Mouse (Mus musculus) ZHBTc4 (cell line): Measurements from ENCODE around the gene Tnfsf9.
"Not testable (repeated sequence)": the region's sequence is repeated elsewhere in the genome, so short reads cannot be mapped to it uniquely, and the experiment has no call there.

Experiments used
- DNase-seq: peaks from one replicate; pipeline ENCODE4 v3.0.0-alpha.2; 2011; ENCODE audit warnings: low read depth, low spot score

The Tnfsf9 gene

DNA sequence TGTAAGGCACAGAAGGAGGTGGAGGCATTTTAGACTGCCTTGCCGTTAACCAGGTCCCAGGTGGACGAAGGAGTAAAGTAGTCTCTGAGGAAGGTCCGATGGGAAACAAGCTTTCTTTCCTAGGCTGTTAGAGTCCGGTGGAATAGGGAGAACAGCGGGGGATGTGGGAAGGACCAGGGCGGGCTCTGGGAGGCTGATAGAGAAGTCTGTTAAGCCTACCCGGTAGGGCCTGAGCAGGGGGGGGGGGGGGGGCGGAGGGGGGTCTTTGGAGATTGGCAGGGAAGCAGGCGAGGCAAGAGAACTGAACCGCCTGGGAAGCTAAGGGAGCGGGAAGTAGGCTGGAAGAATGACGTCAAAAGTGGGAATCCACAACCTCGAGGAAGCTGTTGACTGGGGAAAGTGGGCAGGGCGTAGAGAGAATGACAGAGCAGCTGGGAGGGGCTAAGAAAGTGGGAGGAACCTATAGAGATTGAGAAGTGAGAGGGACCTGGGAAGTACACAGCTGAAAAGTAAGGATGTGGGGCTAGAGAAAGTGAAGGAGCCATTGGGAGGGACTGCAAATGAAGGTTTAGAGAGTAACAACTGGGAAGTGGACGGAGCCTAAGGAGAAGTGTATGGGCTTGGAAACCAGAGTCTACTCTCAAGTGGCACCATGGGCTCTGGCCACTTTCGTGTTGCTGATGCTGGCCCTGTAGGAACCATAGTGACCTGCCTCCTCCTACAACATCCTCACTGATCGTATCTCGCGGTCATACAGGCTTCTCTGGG is 9.1 kb upstream of the Tnfsf9 start:
- DNase-seq, result peak; percentile 91

DNA sequence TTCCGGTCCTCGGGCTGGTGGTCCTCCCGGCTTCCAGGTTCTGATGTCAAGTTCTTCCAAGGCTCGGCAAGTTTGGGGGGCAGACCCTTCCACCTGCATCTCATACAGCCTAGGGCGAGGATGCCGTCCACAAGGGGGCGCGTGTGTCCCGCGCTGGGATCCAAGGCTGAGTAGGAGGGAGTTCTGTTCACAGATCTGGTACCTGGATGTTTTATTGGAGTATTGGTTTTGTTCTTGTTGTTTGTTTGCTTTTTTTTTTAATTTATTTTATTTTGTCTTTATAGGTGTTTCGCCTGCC is 8.6 kb upstream of the Tnfsf9 start:
- peak; percentile 89 for DNase-seq

DNA sequence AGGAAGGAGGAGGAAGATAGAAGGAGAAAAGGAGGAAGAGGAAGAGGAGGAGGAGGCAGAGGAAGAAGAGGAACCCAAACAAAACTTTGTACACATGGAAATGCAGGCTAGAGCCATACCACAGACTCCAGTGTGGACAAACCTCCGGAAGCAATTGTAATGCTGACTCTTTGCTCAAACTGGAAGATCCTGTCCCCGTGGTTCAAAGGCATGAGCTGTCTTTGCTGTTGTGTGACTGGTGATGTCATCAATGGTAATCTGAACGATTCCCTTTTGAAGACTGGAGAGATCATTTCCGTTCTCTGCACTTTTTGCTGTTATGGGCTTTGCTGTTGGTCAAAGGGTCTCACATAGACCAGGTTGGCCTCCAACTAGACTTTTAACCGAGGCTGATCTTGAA is 6.8 kb upstream of the Tnfsf9 start:
- DNase-seq, result no peak

DNA sequence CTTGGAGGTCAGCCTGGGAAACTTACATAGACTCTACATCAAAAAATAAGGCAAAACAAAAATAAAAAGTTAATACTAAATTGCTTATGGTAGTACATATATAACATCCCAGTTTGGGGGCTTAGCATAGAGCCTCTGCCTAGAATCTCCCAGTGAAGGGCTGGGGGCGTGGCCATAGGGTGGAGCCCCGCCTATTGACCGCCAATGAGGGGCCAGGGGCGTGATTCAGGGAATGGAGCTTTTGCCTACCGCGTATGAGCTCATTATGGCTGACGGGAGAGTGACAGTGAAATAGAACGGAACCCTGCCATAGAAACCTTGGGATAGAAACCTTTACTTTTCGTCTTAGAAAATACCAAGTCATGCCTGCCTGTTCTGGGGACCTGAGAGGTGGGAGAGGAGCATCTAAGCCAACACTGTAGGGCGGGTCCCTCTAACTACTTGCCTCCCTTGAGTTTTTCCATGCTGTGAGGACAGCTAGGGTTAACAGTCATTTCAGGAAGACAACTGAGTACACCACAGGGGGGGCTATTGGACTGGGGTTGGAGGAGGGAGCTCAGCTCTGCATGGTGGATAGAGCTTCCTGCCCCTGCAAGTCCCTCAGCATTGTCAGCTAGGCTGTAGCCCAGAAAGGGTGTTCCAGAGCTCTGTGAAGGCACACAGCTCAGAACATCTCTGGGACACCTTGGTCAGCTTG is 5.3 kb upstream of the Tnfsf9 start:
- peak; percentile 84 for DNase-seq

DNA sequence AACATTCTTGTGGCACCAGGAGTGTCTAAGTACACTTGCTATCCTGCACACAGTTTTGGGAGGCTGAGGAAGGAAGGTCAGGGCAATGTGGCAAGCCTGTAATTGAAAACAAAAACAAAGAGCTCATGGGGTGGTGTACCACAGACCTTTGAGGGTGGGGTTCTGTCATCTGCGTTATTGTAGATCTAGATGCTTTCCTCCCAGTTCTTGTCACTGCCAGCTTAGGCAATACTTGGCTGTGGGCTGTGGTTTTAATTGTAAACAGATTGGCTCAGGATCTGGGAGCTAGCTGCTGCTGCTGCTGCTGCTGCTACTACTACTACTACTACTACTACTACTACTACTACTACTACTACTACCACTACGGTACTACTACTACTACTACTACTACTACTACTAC is 2.8 kb upstream of the Tnfsf9 start:
- no peak for DNase-seq

DNA sequence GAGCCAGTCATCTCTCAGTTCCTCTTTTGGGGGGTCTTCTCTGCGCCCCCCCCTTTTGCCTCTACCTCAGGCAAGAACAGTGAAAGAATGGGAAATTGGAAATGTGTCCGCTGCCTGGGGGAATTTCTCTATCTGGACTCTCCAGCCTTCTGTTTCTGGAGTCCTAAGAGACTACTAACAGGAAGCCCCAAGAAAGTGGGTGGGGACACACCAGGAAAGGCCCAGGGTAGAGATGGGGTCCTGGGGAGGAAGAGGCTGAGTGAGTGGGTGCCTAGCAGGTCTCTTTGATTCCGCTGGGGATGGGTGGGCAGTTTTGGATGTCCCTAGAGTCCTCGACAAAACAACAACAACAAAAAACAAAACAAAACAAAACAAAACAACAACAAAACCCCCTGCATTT is 629 bp upstream of the Tnfsf9 start:
- DNase-seq, result no peak

DNA sequence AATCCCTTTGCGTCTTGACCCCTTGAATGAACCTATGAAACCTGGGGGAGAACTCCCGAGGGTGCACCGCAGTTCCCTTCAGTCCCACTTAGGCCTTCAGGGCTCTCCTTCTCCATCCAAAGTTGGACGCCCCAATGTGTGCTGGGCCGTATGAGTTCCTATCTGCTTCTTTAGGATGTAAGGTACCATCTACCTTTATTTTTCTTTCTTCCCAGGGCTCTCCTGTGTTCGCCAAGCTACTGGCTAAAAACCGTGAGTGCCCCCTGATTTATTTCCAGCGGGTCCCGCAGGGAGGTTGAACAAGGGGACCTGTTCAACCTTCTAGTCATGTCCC is 877 bp downstream of the Tnfsf9 start:
- no peak for DNase-seq

DNA sequence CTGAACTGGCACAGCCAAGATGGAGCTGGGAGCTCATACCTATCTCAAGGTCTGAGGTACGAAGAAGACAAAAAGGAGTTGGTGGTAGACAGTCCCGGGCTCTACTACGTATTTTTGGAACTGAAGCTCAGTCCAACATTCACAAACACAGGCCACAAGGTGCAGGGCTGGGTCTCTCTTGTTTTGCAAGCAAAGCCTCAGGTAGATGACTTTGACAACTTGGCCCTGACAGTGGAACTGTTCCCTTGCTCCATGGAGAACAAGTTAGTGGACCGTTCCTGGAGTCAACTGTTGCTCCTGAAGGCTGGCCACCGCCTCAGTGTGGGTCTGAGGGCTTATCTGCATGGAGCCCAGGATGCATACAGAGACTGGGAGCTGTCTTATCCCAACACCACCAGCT is 1.9 kb downstream of the Tnfsf9 start:
- no peak for DNase-seq

DNA sequence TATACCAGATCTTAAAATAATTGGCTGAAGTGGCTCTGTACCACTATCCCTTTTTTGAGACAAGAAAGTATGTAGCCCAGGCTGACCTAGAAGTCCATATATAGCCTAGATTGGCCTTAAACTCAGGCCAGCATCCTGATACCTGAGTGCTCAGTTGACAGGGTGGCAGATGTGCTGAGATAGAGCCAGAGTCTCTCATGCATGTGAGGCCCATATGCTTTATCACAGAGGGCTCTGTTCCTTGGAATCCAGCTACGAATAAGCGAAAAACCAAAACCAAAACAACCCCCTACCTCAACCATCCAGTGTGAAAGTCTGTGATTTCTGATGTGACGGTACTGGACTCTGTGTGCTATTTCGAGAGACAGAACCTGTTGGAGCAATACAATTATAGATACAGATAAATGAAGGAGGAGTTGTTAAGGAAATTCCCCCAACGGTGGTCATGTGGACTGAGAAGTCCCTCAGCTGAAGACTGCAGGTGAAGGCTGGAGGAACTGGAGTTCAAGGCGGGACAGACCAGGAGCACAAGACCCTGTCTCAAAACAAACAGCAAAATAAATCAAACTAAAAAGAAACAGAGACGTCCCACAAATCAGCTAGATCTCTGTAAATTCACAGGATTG is 3.0 kb downstream of the Tnfsf9 start:
- no peak for DNase-seq

DNA sequence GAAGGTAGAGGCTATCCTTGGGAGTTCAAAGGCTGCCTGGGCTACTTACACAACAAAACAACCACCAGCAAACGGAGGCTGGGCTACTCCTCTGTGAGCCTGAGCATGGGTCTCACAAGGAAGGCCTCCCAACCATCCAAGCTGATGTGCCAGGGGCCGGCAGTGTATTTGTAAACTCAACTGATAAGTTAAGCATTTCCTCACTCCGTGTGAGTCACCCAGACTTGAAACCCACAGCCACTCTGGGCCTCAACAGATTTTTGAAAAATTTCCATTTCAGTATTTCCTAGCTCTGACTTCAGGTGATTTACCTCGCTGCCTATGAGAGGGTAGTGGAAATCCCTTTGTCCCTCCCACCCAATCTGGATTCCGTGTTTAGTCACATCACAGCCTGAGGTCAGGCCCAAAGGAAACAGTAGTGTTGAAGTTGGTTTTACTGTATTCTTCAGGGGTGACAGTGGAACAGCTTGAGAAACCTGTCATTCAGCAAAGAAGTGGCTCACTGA is 3.6 kb downstream of the Tnfsf9 start:
- DNase-seq, result no peak

DNA sequence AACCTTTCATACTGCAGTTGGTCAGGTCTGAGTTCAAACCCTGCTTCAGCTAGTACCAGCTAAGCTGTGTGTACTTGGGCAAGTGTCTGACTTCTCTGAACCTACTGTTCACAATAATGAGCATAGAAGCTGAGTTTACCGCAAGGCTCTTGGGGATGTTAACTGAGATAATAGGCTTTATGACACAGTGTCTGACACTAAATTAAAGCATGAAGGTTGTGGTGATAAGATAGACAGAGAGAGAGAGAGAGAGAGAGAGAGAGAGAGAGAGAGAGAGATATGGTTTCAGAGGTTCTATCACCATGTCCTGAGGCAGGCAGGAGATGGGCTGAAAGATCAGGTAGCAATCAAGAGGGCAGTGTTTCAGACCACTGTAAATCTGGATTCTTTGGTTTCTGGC is 4.9 kb downstream of the Tnfsf9 start:
- no peak for DNase-seq

DNA sequence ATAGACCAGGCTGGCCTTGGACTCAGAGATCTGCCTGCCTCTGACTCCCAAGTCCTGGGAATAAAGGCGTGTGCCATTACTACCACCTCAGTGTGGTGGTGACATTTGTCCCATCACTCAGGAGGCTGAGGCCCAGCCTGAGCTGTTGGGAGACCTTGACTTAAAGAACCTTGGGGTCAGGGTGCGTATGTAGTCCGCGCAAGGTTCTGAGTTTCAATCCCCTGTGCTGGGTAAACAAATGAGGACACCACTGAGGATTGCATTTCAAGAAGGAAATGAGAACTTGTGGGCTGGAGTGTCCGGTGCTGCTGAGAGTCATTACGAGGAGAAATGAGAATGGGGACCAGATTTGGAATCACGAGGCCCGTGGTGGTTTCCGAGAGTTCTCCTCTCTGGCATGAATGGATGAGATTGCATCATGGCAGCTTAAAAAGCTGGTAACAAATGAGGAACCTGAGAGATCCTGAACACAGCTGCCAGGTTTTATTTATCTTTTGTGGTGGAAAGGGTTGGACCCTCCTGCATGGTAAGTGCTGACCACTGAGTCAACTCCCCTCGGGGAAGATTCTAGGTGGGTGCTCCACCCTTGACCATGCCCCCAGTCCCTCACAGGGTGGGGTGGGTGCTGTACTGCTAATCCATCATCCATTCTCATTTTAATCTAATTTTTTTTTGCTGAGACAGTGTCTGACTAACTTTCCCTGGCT is 7.8 kb downstream of the Tnfsf9 start:
- DNase-seq, result no peak

DNA sequence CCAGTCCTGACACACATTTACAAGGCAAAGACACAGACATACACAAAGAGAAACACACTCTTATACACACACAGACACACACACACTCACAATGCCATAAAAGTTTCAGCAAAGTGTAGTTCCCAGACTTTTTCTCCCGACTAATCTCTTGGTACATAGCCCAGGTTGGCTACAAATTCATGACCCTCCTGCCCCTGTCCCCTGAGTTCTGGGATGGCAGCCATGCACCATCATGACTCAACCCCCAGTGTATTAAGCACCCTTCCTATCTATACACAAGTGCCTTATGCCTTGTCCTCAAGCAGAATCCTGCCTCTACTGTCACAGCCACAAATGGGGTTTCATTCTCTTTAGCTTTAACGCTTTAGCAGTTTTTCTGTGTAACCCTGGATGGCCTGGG is 11.7 kb downstream of the Tnfsf9 start:
- DNase-seq, result no peak

DNA sequence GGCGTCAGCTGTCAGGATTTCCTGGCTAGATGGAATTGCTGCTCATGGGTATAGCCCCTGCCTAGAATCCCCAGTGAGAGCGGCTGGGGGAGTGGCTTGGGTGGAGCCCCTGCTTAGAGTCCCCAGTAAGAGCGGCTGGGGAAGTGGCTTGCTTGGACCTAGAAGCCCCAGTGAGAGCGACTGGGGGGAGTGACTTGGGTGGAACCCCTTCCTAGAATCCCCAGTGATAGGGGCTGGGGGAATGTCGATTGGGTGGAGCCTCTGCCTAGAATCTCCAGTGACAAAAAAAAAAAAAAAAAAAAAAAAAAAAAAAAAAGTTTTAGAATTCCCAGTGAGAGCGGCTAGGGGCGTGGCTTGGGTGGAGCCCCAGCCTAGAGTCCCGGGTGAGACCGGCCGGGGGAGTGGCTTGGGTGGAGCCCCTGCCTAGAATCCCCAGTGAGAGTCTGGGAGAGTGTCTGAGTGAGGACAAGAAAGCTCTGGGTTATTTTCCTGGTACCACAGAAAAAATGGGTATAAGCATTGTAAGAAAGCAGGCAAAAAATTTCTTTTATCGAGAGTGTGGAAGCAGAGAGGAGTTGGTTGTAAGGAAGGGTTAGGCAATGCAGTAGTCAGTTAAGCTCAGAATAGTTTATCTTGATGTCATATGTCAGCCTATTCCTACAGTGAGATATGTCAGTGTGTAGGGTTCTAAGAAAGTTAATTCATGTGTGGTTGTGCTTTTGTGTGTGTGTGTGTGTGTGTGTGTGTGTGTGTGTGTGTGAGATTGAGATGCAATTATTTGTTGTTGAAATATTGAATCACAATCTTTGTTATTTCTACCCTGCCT is 13.6 kb downstream of the Tnfsf9 start:
- DNase-seq, result peak; percentile 93

DNA sequence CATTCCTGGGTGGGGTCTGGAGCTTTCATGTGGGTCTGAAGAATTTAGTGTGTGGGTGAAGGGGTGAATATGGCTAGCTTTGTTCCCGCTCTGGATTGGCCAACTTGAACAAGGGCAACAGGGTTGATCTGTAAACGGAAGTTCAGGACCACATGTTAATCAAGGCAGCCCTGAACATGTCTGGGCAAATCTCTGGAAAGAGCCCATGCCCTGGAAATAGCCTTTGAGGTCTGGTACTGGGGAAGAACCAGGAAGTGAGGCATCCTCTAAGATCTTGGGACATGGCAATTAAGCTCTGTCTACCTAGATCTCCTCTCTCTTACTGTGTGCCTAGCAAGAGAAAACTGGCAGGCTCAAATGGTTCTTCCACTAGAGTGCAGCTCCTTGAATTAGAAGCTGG is 16.7 kb downstream of the Tnfsf9 start:
- DNase-seq, result peak; percentile 80

DNA sequence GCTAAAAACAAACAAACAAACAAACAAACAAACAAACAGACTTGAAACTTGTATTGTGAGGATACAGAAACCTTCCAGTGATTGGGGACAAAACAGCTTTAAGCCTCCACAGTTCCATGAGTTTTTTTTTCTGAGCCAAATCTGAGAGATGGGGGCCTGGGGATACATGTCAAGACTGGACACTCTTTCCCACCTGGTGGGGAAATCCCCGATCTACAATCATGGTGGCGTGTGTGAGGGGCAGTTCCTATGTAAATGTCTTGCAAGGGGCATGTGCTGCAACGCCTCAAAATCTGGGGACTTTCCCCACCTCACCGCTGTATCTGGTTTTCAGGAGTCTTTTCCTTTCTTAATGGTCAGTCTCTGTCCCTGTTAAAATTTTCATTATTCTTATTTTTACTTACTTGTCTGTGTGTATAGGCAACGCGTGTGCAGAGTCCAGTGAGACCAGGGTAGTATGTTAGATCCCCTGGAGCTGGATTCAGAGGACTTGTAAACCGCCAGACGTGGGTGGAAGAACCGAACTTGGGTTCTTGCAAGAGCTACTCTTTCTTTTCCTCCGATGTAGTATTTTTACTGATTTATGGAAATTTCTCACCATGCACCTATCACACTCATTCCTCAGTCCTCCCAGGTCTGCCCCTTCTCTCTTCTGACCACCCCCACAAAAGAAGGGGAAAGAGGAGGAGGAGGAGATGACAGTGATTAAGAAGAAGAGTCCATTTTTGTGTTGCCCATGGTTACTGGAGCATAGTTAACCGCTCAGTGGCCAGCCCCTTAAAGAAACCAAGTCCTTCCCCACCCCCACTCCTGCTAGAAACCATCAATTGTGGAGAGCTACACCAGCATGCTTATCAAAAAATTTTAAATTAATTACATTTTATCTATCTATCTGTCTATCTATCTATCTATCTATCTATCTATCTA is 18.3 kb downstream of the Tnfsf9 start:
- no peak for DNase-seq

DNA sequence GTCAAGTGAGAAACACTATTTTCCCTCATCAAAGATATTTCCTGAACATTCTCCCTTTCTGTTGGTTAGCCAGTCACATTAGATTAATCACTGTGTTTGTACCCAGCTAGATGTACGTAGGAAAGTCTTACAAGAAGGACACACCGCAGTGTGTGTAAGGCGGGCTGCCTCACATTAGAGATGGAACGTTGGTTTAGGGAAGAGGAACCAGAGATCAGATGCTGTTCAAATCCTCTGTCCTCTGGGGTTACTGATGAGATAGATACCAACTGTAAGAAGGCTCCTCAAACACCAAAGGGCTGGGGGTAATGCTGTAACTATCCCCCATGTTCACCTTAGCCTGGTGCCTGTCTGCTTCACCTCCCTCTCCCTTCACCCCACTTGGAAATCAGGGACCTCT is 19.7 kb downstream of the Tnfsf9 start:
- DNase-seq, result no peak

DNA sequence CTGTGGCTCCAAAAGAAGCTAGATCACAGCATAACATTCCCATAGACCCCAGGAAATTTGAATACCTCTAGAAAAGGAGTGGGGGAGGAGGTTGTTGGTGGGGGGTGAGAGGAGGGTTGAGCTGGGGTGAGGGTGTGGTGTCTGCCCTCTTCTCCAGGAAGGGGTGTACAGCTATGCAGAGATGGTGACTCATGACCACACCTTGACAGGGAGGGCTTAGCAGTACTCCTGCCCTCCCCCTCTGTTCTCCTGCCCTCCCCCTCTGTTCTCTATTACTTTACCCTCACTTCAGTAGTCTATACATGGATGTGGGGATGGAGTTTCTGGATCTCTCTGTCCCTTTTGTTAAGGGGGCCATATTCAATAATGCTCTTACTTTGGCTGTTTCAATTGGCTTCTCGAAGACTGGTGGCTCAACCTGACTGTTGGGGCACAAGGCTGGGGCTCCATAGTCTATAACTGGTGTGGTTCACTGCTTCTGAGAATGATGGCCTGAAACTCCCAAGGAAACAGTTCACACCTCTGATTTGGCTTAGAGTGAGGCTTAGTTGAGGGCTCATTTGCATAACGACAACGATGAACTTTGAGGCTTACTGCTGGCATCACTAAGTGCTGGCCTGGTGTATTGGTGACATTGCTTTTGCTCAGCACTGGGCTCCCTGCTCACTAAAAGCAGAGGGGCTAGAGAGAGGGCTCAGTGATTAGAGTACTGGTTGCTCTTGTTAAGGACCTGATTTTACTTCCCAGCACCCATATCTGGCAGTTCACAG is 20.9 kb downstream of the Tnfsf9 start:
- DNase-seq, result no peak

DNA sequence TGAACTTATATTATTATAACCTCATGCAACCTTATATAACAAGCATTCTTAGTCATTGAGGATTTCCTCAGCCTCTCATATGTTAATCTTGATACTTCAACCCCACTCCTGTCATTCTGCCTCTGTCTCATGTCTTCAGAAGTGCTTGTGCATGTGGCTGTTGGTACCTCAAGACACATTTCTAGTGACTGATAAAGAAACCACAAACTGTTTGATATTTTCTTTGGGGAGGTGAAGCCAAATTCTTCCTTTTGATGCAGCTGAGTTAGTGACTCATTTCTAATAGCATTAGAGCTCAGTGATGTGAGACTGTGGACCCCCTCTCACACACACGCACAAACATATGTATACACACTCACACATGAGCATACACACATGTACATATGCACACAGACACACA is 26.7 kb downstream of the Tnfsf9 start:
- DNase-seq, result no peak

DNA sequence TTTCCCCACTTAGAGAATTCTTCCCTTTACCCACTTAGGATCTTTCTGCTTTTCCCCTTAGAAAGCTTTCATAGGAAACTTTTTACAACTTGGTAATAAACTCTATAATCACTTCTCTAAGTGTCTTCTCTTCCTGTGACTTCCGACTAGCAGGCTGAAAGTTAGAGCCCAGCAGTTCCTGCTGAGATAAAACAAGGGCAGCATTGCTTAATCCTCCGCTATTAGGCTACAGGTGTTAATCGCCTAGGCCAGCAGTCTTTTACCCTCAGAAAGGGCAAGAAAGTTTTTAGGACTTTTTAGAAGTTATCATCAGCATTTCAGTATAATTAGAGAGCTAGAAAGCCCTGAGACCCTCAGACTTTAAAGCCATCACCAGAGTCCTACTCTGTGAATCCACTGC is 28.9 kb downstream of the Tnfsf9 start:
- not testable (repeated sequence) for DNase-seq
